Mouse (Mus musculus): Measurements from ENCODE around the gene Gm17622.

Gm17622 gene

DNA sequence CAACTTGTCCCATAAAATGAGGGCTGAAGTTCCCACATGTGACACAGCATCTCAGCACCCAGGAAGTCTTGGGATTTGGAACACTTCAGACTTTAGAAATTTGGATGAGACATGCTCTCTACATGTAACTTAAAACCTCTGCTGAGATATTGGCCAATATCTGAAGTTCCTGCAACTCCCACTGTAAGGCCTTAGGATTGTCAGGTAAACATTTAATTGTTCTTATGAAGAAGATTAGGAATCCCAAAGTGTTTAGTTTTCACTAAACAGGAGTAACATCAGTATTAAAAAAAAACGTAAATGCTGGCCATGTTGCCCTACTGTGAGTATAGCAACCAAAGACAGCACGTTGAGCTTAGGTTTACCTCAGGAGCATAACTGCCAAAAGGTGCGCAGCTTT is at the start of gene Gm17622:
Gene Gm17622, plus strand, starts transcription at position 301 of the 400 bp plus-strand sequence.
- no peak for DNase-seq

DNA sequence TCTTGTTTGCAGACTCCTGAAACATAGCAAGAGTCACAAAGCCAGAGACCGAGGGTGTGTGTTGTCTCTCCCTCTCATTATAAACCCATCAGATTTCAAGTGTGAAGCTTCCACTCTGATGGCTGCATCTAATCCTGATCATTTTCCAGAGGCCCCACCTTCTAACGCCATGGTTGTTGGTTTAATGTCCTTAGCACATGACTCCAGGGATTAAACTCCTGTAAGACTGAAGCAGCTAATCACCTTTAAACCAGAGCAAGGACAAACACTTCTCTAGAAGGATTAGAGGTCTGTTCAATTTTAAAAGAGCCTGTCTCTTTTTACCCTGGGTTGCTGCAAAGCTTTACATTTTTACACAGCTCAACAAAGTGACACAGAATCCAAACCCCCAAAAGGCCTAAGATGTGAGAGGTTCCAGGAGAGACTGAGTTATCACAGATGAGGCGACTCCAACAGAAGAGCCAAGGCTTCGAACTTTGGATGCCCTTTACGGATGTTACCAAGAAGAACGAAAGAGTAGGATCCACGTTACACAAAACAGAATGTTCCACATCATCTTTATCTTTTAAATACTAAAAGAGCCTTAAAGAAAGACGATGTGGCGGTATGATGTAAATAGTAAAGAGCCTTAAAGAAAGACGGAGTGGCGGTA is 40.2 kb upstream of the Gm17622 start:
- DNase-seq: no peak

DNA sequence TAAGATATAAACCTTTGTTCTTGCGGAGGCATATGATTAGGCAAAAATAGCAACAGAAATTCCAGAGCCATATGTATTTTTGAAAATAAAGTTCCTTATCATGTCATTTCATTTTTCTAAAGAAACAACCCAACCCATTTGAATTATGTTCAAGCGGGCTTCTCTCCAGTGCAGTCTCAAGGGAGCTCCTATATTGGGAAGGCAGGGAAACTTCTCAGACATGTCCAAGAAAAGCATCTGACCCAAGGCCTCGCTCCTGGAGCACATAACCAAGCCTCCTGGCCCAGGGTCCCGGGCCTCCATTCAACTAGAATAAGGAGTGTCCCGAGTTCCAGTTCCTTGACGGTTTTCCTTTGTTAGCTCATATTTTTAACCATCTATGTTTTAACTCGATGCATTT is 39.7 kb upstream of the Gm17622 start:
- DNase-seq: no peak

DNA sequence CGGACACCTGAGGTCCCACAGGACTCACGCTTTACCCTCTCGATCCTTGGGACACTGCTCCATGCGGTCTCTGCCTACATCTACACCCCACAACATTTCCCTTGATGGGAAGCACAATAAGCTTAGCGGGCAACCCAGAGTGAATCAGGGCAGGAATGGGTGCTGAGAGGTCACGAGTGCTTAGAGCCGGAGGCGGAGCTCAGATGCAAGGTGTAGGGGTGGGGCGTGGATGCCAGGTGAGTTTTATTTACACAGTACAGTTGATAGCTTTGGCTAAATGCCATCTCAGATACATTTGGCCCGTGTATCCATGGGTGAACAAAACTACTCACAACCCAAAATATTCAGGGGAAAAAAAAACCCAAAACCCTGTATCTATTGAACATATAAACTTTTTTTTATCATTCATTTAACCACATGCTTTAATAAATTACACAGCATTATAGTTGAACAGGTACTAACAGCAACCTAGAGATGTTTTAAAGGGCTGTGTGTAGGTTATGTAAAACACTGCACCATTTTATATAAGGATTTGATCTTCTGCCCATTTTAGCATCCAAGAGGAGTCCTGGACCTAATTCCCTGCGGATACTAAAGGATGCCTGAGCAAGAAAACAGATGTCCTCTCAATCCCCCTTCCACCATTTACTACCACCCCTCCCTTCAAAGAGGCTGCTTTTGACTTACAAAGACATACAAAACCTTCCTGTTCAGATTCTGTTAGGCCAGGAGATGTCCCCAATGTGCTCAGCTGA is 39.0 kb upstream of the Gm17622 start:
- no peak for DNase-seq

DNA sequence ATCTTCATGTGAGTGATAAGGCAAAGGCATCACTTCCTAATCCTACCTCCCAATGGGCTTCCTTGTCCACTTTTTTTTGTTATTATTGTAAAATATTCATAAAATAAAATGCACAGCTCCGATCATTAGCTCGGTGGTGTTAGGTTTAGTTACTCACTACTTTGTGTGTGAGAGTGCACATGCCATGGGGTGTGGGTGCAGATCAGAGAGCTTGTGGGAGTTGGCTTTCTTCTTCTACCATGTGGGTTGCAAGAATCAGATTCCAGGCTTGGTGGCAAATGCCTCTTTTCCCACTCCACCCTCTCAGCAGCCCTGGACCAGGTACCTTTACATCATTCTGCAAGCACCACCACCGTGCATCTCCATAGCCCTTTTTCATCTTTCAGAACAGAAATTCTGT is 37.9 kb upstream of the Gm17622 start:
- no peak for DNase-seq

DNA sequence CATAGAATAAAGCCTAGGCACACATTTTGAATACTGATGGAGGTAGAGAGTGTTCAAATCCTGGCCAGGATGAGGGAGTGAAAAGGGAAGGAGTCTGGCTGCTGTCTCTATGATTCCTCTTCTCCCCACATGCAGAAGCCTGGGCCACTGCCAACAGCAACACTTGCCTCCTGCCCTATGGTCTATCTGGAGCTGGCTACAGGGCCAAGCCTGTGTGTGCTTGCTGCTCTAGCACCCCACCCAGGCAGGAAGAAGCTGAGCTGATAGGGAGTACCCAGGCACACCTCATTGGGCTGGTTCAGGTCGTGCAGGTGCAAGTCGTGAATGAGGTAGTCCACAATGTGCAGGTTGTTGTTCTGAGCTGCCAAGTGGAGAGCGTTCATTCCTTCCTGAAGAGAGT is 36.2 kb upstream of the Gm17622 start:
- DNase-seq: peak in 1 of 2 experiments; percentile 47

DNA sequence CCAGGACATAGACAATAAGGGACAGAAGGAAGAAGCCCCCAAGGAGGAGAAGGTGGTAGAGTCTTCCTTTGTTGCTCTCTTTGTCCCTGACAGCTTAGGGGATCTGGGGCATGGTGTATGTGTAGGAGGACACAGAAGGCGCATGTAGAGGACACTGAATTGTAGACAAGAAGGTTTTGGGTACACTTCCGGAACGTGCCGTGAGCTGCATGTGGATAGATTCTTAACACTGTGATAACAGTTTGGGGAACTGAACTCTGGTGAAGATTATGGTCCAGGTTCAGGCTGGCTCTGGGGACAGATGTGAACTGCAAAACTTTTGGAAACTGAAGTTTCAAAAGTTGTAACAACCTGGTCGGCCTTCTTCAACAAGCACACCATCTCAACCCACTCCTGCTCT is 33.0 kb upstream of the Gm17622 start:
- no peak for DNase-seq

DNA sequence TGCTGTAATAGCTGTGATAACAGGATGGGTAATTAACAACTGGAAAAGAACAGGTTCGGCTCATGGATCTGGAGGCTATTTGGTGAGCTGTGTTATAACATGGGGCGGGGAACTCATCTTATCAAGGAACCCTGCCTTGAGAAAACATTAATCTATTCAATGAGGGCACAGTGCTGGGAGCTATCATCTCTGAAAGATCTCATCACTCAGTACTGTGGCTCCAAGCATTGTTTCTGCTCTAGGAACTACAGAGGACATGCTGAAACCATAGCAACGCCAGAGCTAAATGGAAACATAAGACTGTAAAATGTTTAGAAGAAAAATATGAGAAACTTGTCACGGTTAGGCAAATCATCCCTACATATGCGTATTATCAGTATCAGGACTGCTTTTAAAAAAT is 32.5 kb upstream of the Gm17622 start:
- DNase-seq: no peak

DNA sequence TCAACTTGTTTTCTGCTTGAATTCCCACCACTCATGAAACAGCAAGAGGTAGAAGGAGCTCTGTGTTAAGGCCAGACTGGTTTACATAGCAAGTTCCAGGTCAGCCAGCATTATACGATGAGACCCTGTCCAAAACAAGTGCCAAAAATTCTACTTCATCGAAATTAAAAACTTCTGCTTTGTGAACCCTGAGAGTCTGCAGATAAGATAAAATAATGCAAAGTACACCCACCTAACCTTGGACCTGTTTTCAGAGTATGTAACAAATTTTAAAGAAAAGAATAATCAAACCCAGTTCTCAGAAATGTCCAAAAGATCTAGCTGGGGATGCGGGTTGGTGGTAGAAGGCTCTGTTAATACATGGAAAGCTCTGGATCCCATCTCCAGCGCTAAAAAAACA is 31.9 kb upstream of the Gm17622 start:
- no peak for DNase-seq

DNA sequence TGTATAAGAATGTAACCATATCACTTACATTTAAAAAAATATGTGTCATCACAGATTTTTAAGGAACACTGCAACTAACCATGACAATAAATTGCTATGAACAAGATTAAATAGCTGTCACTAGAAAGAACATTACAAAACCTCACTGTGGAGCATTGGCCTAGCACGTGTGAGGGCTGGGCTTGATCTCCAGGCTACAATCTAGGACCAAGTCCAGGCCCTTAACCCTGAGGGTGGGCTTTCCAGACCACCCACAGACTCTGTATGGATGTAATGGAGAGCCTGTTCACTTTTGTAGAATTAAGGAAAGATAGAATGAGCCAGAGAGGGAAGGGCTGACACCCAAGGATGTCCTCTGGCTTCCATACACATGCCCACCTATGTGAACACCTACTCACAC is 27.9 kb upstream of the Gm17622 start:
- no peak for DNase-seq

DNA sequence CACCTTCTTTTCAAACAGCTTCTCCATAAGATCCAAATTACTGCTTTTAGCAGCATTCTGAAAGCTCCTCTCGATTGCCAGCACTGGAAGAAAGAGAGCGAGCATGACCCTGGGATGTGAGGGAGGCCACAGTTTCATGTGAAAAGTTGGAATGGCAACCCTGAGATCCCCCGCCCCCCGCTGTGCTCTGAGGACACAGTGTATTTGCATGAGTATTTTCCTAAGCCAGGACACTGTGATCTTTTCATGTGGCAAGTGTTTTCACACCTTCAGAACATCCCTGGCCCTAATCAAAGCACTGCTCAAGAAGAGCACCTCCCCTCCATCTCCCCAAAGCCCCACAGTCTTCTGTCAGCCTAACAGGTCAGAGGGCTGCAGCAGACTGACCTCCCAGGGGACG is 25.2 kb upstream of the Gm17622 start:
- DNase-seq: no peak

DNA sequence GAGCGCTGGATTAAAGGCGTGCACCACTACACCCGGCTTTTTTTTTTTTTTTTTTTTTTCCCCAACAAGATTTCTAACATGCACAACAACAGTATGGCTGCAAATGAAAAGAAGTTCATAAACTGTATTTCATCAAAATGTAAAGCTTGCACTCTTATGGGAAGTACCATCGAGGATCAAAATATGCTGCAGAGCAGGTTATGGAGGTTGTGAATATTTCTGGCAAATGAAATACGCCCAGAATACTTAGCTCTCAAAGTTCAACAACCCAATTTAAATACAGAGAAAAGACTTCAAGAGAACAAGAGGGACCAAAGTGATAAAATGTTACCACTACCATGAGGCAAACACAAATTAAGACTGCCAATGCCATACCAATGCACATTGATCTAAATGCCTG is 21.9 kb upstream of the Gm17622 start:
- DNase-seq: no peak

DNA sequence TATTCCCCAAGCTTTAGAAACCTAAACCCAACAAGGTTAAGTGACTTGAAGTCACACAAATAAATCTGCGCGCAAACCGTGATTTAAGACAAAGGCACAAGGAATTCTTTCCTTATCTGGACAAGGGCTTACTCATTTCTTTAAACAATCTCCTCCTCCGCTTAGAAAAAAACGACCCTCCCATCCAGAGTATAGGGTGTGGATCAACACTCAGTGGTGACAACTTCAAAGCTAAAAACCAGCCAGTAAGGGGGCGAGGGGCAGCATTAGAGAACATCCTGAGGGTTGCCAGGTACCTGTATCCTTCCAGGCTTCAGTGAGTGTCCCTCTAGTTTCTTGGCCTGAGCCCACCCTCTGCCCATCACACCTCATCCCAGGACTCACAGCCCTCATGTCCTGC is 20.0 kb upstream of the Gm17622 start:
- DNase-seq: no peak

DNA sequence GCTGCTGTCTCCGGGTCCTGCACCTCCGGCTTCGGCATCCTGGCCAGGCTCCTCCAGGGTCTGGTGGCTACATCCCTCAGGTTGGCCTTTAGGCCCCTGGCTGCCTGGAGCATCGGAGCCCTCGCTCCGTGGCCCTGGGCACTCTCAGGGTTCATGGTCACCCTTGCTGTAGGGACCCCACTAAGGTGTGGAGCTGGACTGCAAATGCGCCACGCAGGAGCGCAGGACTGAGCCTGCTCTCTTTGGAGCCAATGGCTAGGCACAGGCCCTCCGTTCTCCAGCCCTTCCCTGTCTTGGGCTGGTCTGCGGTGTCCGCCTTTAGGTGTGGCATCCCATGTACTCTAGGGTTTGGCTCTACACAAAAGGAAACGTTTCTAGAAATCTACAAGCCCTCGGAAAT is 19.6 kb upstream of the Gm17622 start, which contains the start of gene Ankdd1b:
Gene Ankdd1b, minus strand, starts transcription at position 242 of the 400 bp plus-strand sequence.
- DNase-seq: no peak

DNA sequence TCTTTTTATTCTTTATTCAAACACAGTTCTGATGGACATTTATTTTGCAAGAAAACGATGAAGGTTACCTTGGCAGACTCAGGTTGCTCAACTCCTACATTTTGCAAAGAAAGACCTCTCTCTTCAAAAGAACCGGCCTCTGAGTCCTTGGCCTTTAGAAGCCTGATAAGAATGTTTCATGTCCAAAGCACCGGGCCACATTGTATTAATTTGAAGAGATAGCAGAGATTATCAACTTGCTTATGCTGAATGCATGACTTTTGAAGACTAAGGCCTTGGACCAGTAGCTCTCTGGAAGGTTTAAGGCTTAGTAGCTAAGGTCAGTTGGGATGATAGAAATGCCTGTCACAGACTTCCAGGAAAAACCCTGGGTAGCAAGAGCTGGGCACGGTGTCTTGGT is 13.3 kb upstream of the Gm17622 start:
- DNase-seq: no peak

DNA sequence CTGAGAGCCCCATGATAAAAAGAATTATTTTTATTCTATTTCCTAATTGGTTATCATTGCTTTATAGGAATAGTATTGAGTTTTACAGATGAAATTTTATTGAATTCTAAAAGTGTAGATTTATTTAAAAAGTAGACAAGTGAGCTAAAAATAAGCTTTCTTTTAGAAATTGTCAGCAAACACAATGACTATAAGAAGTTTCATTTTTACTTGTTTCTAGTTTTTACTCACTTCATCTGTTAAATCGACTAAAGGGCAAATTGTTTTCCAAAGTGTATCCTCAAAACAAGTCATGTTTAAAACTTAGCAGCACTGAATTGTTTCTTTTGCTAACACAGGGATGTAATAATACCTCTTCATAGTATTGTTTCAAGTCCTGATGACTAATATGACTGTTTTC is 11.5 kb upstream of the Gm17622 start:
- no peak for DNase-seq

DNA sequence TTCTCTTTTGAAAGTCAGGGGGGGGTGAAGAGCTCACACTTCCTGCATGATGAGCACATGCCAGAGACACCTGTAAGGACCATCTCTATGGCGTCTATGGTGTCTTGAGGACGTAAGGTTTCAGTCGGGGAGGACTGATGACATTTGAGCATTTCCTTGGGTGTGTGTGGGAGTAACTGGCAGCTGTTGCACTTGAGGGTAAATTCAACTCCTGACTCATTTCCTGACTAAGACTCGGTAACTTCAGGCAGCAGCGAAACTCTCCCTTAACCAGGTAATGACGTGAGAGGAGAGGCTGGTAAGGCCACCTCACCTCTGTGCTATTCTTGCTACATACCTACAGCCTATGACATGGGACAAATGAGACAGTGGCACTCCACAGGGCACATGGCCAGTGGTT is 3.3 kb upstream of the Gm17622 start:
- no peak for DNase-seq

DNA sequence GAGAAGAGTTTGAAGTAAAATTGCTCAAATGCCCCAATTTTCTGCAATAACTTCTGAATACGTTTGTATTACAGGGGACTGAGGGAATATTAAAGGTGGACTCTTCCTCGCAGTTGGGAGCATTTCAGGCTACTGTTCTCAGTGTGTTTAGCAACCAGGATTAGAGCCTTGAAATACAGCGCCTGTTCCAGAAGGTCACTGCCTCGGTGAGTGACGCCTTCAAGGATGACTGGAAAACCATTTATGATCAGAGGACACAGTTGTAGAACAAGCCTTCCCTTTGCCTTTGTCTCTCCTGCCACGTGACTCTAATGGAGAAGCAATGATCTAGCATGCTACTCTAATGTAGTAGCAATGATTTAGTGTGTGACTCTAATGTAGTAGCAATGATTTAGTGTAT is 2.6 kb upstream of the Gm17622 start:
- DNase-seq: no peak

DNA sequence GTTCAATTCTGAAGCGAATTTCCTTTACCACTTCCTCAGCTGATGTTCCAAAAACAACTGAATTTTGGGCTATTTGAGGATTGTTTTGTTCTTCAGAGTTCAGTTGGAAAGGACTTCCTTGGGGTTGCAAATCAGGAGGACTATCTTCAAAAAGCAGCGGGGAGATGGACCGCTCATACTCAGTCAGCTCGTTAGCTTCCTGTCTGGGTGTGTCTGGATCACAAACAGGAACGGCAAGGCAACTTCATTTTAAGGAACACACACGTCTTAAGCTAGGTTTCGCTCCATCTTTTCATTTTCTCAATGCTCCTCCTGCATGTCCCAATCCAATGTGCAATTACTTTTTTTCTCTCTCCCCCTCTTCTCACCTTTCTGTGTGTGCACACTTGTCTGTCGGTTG is 6.1 kb downstream of the Gm17622 start:
- DNase-seq: no peak

DNA sequence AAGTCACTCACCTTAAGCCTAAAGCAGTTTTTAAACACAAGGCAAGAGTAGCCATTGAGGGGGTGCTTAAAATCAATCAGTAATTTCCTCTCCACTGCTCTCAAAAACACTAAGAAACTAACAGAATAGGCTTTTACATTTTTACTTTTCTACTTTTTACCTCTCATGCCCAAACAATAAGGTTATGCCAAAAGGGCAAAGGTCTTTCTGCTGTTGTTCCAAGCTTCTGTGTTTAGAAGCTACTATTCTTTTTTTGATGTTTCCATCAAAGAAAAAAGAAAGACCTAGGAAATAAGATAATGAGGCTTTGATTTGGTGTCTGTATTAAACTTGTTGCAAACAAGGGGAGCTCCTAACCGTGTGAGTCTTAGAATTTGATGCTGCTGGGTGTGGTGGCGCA is 9.4 kb downstream of the Gm17622 start:
- DNase-seq: no peak

DNA sequence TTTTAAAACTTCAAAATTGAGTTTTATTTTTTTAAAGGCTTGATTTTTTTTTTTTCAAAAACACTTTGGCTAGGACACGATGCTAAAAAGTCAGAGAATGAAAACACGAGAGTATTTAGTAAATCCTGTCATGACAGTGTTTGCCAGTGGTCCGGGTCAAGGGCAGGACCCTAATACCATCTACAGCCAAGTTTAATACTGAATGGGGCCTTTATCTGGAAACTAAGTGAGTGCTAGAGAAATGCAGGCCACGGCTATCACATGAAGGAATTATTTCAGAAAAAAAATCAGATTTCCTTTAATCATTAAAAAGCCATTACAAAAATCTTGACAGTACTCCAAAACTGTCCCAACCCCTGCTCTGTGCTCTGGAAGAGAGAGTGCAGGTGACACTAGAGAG is 15.1 kb downstream of the Gm17622 start:
- DNase-seq: peak in 1 of 2 experiments; percentile 54

DNA sequence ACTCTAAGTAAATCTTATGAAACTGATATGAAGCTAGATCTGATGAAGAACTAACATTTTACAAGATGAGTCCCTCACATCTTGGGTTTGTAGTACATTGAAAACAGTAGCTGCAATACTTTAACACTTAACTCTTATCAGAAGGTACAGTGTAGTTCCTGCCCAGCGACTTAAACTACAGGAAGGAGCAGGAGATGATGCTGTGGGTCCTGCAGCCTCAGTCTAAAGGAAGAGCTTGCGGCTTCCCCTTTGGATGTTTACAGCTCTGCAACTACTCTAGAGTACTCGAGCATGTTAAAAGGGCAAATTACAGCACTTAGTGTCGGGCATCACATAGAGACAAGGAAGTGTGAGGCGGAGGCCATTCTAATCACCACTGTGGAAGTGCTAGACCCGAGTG is 15.8 kb downstream of the Gm17622 start:
- DNase-seq: no peak

DNA sequence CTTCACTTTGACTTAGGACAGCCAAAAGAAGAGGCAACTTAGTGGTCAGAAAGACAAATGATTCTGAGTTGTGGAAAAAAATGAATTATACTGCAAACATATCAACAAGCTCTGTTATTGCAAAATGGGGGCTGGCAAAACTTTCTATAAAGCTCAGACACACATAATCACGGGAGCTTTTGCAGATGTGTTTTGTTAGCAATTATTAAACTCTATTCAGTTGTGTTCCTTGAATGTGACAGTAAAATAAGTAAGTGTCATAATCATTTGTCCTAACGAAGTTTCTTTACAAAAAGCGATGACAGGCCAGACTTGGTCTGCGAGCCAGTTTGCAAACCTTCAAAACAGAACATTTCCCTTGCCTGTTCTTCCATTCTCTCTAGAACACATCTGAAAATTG is 17.0 kb downstream of the Gm17622 start:
- DNase-seq: no peak

DNA sequence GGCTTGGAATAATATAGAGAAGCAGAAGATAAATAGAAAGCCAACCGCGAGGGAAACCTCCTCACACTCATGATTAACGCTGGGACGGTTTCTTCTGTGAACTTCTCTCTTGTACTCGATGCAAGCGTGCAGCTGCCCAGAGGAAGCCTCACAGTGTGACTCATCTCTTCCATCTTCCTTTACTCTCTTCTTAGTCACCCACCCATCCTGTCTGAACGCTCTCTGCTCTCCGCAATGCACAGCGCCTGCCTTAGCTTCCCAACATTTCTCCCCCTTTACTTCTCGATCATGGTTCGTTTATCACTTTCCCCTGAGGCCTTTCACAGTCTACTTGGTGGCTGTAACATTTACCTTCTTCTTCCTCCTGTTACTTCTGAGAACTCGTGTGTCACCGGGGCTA is 20.1 kb downstream of the Gm17622 start:
- no peak for DNase-seq

DNA sequence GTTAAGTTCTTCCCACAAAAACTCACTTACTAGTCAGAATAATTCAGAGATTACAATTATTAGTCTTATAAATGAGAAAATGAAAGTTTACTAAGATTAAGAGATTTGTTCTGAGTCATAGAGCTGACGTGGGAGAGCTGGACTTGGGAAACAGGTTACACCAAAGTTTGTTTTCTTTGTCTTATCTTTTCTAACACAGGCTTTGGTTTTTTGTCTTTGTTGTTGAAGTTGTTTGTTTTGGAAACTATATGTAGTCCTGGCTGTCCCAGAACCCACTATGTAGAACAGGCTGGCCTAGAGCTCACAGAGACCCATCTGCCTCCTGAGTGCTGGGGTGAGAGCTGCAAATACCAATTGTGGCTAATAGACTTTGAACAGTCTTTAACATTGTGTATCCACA is 20.7 kb downstream of the Gm17622 start:
- DNase-seq: no peak

All from lung, postnatal 4 days (tissue).